Mouse (Mus musculus) spleen, adult 2 months (tissue): Measurements from ENCODE around the gene Csdc2.

Source experiments
- CTCF ChIP-seq: fragments of 200-500 bp; IDR thresholded peaks from 2 replicates; pipeline ENCODE4 v1.5.1; 2011; ENCODE audit warnings: mild to moderate bottlenecking, inconsistent platforms; ENCODE audit not compliant: insufficient read depth, insufficient read length, insufficient replicate concordance; ENCODE audit errors: extremely low read depth
- POLR2A ChIP-seq: fragments of 200-500 bp; IDR thresholded peaks from 2 replicates; pipeline ENCODE4 v1.6.1; 2011; ENCODE audit warnings: low read depth, low read length, inconsistent platforms

DNA sequence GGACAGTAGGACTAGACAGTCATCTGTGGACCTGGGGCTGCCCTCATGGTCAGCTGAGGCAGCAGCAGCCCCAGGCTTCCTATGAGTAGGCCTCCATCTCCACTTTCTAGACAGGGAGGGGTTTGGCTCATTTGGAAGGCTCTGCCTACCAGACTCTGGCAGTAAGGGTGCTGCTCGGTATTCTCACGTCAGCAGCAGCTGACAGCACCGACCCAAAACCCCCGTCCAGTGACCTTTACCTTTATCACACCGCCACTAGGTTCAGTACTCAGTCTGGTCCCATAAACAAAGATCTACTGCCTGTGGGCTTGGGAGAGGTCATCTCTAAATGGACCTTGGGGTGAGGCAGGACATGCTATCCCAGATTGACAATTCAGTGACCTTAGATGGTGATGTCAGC is 20.9 kb upstream of the Csdc2 start:
- no peak for TF ChIP-seq CTCF
- TF ChIP-seq POLR2A: no peak
